Mouse (Mus musculus) CH12.LX (cell line): ENCODE data around the gene Cd36. TPM values are rescaled to one million over a fixed set of nuclear protein-coding genes. Genes with fewer than 3 reads are reported as not detected.

ENCODE experiments used
- DNase-seq: peaks from one replicate; pipeline ENCODE4 v3.0.0-alpha.2; 2013; ENCODE audit errors: extremely low read depth
- H3K27ac ChIP-seq: 2 replicates; pipeline ENCODE4 v1.5.1; 2012; ENCODE audit warnings: low read depth, mild to moderate bottlenecking, control low read depth, moderate library complexity; ENCODE audit not compliant: insufficient read depth
- H3K27me3 ChIP-seq: replicated peaks from 2 replicates; pipeline ENCODE3; 2012; ENCODE audit warnings: inconsistent platforms
- H3K36me3 ChIP-seq, 2 experiments: replicated peaks in 1 of 2; 2 replicates each; pipeline versions ENCODE3 to v1.6.1; 2012; ENCODE audit warnings: inconsistent platforms in 1 of 2, low read length in 1 of 2, mild to moderate bottlenecking in 1 of 2, mixed read lengths in 1 of 2, moderate library complexity in 1 of 2; ENCODE audit not compliant: control insufficient read depth in 1 of 2, insufficient read depth in 1 of 2
- H3K4me1 ChIP-seq, 2 experiments: 2 replicates each; pipeline ENCODE4 v1.6.1; 2012; ENCODE audit warnings: inconsistent platforms in 1 of 2, moderate library complexity in 1 of 2; ENCODE audit not compliant: insufficient read depth in 2 of 2, control insufficient read depth in 1 of 2
- H3K4me2 ChIP-seq: 2 replicates; pipeline ENCODE4 v1.6.1; 2012; ENCODE audit warnings: low read depth, mild to moderate bottlenecking, control low read depth; ENCODE audit not compliant: poor library complexity, insufficient read depth, severe bottlenecking
- H3K4me3 ChIP-seq, 3 experiments: fragments of 150-350 bp in 1 of 3; sonication (generic) in 1 of 3; replicated peaks in 1 of 3; 2 replicates each; pipeline versions ENCODE3 to v1.5.1; 2011 to 2012; ENCODE audit warnings: low read depth in 2 of 3, low read length in 2 of 3, mild to moderate bottlenecking in 2 of 3, moderate library complexity in 2 of 3, control low read depth in 1 of 3, improper control_type of control experiment in 1 of 3, inconsistent platforms in 1 of 3, mixed read lengths in 1 of 3; ENCODE audit not compliant: poor library complexity in 1 of 3
- H3K79me2 ChIP-seq: replicated peaks from 2 replicates; pipeline ENCODE4 v1.6.1; 2012; ENCODE audit warnings: mild to moderate bottlenecking, moderate library complexity; ENCODE audit not compliant: control insufficient read depth, poor library complexity, insufficient read depth, severe bottlenecking; ENCODE audit errors: extremely low read depth
- H3K9ac ChIP-seq: 2 replicates; pipeline ENCODE4 v1.6.1; 2012; ENCODE audit warnings: low read depth, mild to moderate bottlenecking, control low read depth, moderate library complexity; ENCODE audit not compliant: insufficient read depth
- H3K9me3 ChIP-seq: replicated peaks from 2 replicates; pipeline ENCODE3; 2012; ENCODE audit warnings: low read length, inconsistent platforms, mixed read lengths
- BHLHE40 ChIP-seq: IDR thresholded peaks from 2 replicates; pipeline ENCODE4 v1.6.1; 2011; ENCODE audit warnings: mild to moderate bottlenecking, low read depth, low read length, improper control_type of control experiment
- CHD2 ChIP-seq: IDR thresholded peaks from 2 replicates; pipeline ENCODE4 v1.6.1; 2011; ENCODE audit warnings: low read length, improper control_type of control experiment
- CTCF ChIP-seq, 2 experiments: IDR thresholded peaks in 1 of 2; conservative IDR thresholded peaks in 1 of 2; 2 replicates each; pipeline ENCODE4 v1.5.1; 2011 to 2012; ENCODE audit warnings: low read depth in 2 of 2, low read length in 2 of 2, improper control_type of control experiment in 1 of 2, inconsistent platforms in 1 of 2, mild to moderate bottlenecking in 1 of 2, moderate library complexity in 1 of 2
- EP300 ChIP-seq: IDR thresholded peaks from 2 replicates; pipeline ENCODE4 v1.6.1; 2011; ENCODE audit warnings: low read length, improper control_type of control experiment
- ETS1 ChIP-seq: conservative IDR thresholded peaks from 2 replicates; pipeline ENCODE4 v1.6.1; 2012; ENCODE audit warnings: low read depth, mild to moderate bottlenecking, inconsistent platforms, low read length, improper control_type of control experiment, moderate library complexity
- IRF4 ChIP-seq: IDR thresholded peaks from 2 replicates; pipeline ENCODE4 v1.6.1; 2014; ENCODE audit warnings: low read depth, mild to moderate bottlenecking, inconsistent platforms, low read length, improper control_type of control experiment
- JUN ChIP-seq: IDR thresholded peaks from 2 replicates; pipeline ENCODE4 v1.6.1; 2011; ENCODE audit warnings: low read depth, mild to moderate bottlenecking, low read length, improper control_type of control experiment, moderate library complexity; ENCODE audit not compliant: insufficient read depth
- JUND ChIP-seq: conservative IDR thresholded peaks from 2 replicates; pipeline ENCODE4 v1.6.1; 2011; ENCODE audit warnings: low read depth, low read length, improper control_type of control experiment
- MAFK ChIP-seq: IDR thresholded peaks from 2 replicates; pipeline ENCODE4 v1.6.1; 2011; ENCODE audit warnings: low read length, improper control_type of control experiment; ENCODE audit not compliant: insufficient replicate concordance
- MAX ChIP-seq: IDR thresholded peaks from 2 replicates; pipeline ENCODE4 v1.6.1; 2011; ENCODE audit warnings: low read length, improper control_type of control experiment
- MXI1 ChIP-seq: IDR thresholded peaks from 2 replicates; pipeline ENCODE4 v1.6.1; 2011; ENCODE audit warnings: mild to moderate bottlenecking, low read depth, low read length, improper control_type of control experiment
- RAD21 ChIP-seq: IDR thresholded peaks from 2 replicates; pipeline ENCODE4 v1.6.1; 2011; ENCODE audit warnings: low read depth, mild to moderate bottlenecking, low read length, improper control_type of control experiment, moderate library complexity
- SIN3A ChIP-seq: IDR thresholded peaks from 2 replicates; pipeline ENCODE4 v1.6.1; 2012; ENCODE audit warnings: low read length, improper control_type of control experiment, inconsistent platforms
- SMC3 ChIP-seq: IDR thresholded peaks from 2 replicates; pipeline ENCODE4 v1.6.1; 2011; ENCODE audit warnings: low read depth, low read length, improper control_type of control experiment
- TCF12 ChIP-seq: IDR thresholded peaks from 2 replicates; pipeline ENCODE4 v1.6.1; 2014; ENCODE audit warnings: low read depth, mild to moderate bottlenecking, inconsistent platforms, low read length, improper control_type of control experiment
- ZMIZ1 ChIP-seq: IDR thresholded peaks from 2 replicates; pipeline ENCODE4 v1.6.1; 2012; ENCODE audit warnings: low read depth, mild to moderate bottlenecking, inconsistent platforms, low read length, improper control_type of control experiment
- ZNF384 ChIP-seq: IDR thresholded peaks from 2 replicates; pipeline ENCODE4 v1.6.1; 2012; ENCODE audit warnings: low read depth, low read length, improper control_type of control experiment, inconsistent platforms
- dilution Hi-C: fragments of 300-500 bp; cut with MboI; formaldehyde crosslinking; loops from 2 replicates; pipeline ENCODE4 v1.14.3; 2020; ENCODE audit warnings: low sequenced_read_pairs; ENCODE audit not compliant: extremely low pct_unique_long_range_greater_than_20kb, extremely low pct_ligation_motif_present
- in situ Hi-C: fragments of 300-500 bp; cut with MboI; formaldehyde crosslinking; loops from 3 replicates; pipeline ENCODE4 v1.14.3; 2019; ENCODE audit warnings: low sequenced_read_pairs, low pct_ligation_motif_present, low pct_unique_long_range_greater_than_20kb, mixed read lengths
- polyA plus RNA-seq: library from polyadenylated mRNA; unstranded; fragments of >175 nt; gene quantifications from 2 replicates; pipeline ENCODE4 v1.2.1, GENCODE M21; 2012; ENCODE audit warnings: low read depth; ENCODE audit not compliant: insufficient read length
- total RNA-seq, 2 experiments: library from RNA; depleted of rRNA; stranded (reverse); fragments of 300-350 nt in 1 of 2; fragments of >200 nt in 1 of 2; gene quantifications; 2 replicates each; pipeline ENCODE4 v1.2.3; 2012 to 2014

Gene Cd36
- total and polyA plus RNA-seq, 3 experiments, result 145 to 690 (median 608) TPM

GRCm38 (mm10) chr5:17857262-17857661 lies 31.3 kb downstream of the Cd36 start:
- no peak overlapping the region for H3K27ac ChIP-seq

GRCm38 (mm10) chr5:17854127-17854923 lies 34.3 kb downstream of the Cd36 start:
- peaks cover 18 to 41% of the 10 kb centered on the region in 2 experiments for H3K4me1 ChIP-seq
- H3K9me3 ChIP-seq, result no peaks in the 10 kb centered on the region
- TF ChIP-seq IRF4 (peak; percentile 53; the same call in 1 of the 2 replicates), EP300 (peak; percentile 84), MXI1 (peak; percentile 23; the same call in 1 of the 2 replicates), ETS1 (no peak), BHLHE40 (peak; percentile 39; the same call in 1 of the 2 replicates), TCF12 (0 out of 2 replicates have a peak, but pooled peaks have one; percentile 7), ZNF384 (peak; percentile 69), MAX (no peak), JUND (peak; percentile 25; the same call in 1 of the 2 replicates), SIN3A (0 out of 2 replicates have a peak, but pooled peaks have one; percentile 30)
- TF ChIP-seq, all 38 proteins: peak for 8
- Histone ChIP-seq H3K4me3 (no peak overlapping the region), H3K9ac (peak overlapping the region; percentile 8; the same call in 1 of the 2 replicates), H3K27ac (no peak overlapping the region), H3K79me2 (no peaks in the 10 kb centered on the region), H3K4me2 (peak overlapping the region; percentile 90), H3K36me3 (no peaks in the 10 kb centered on the region), H3K27me3 (no peaks in the 10 kb centered on the region)
- dilution Hi-C loops (no loop called here), in situ Hi-C loops (no loop called here)
- no peak for DNase-seq

More at GRCm38 (mm10) chr5:17857262-17857661, 31.3 kb downstream of the Cd36 start:
- TF ChIP-seq JUN, result peak; percentile 33
- no peak for TF ChIP-seq MXI1
- H3K4me1 ChIP-seq, result peaks cover 14 to 32% of the 10 kb centered on the region in 2 experiments
- in situ Hi-C loops (no loop called here), dilution Hi-C loops (no loop called here)
- H3K79me2 ChIP-seq, result no peaks in the 10 kb centered on the region
- H3K4me2 ChIP-seq, result 0 out of 2 replicates have a peak overlapping the region, but pooled peaks have one; percentile 29
- H3K27me3 ChIP-seq, result peaks cover 1% of the 10 kb centered on the region
- no peaks in the 10 kb centered on the region for H3K36me3 ChIP-seq
- H3K9ac ChIP-seq, result no peak overlapping the region
- H3K4me3 ChIP-seq, result no peak overlapping the region
- no peaks in the 10 kb centered on the region for H3K9me3 ChIP-seq
- DNase-seq, result no peak

GRCm38 (mm10) chr5:17850582-17850981 lies 38.0 kb downstream of the Cd36 start:
- H3K9ac ChIP-seq, result peak overlapping the region; percentile 35; the same call in 1 of the 2 replicates
- H3K79me2 ChIP-seq, result peaks cover 17% of the 10 kb centered on the region
- in situ Hi-C loops (no loop called here), dilution Hi-C loops (no loop called here)
- no peak for DNase-seq
- H3K4me2 ChIP-seq, result no peak overlapping the region
- H3K4me1 ChIP-seq, result peaks cover 10 to 24% of the 10 kb centered on the region in 2 experiments; a peak in 3 of 4 replicates
- no peaks in the 10 kb centered on the region for H3K9me3 ChIP-seq
- H3K36me3 ChIP-seq, result no peaks in the 10 kb centered on the region
- no peaks in the 10 kb centered on the region for H3K27me3 ChIP-seq
- H3K27ac ChIP-seq, result peak overlapping the region; percentile 49
- no peak overlapping the region for H3K4me3 ChIP-seq
- TF ChIP-seq MAFK (peak; percentile 91), CHD2 (no peak), JUND (no peak), CTCF (conservative IDR thresholded peaks at IDR 0.05 in 1 of 2, IDR thresholded peaks at IDR 0.05 in 1 of 2; ENCODE audit: low read depth in 2 of 2, low read length in 2 of 2) (peak; percentile 17 to 67; a peak in 2 of 4 replicates), ZMIZ1 (0 out of 2 replicates have a peak, but pooled peaks have one; percentile 4), SMC3 (peak; percentile 73), RAD21 (peak; percentile 62)
